Mouse (Mus musculus) limb, embryonic 15.5 days (tissue): ENCODE data around the gene Sh3bgrl3. TPM values are rescaled to one million over a fixed set of nuclear protein-coding genes. Genes with fewer than 3 reads are reported as not detected.
"Not testable (repeated sequence)": the region's sequence is repeated elsewhere in the genome, so short reads cannot be mapped to it uniquely, and the experiment has no call there.

ENCODE experiments used
- ATAC-seq: fragments of 200-750 bp; cut with Nextera tagmentation; 2 replicates; pipeline ENCODE4 v1.8.0; 2017; ENCODE audit warnings: low read depth, moderate TSS enrichment; ENCODE audit not compliant: insufficient number of reproducible peaks, low FRiP score, low TSS enrichment
- H3K27ac ChIP-seq: fragments of 300-500 bp; sonication (generic); 2 replicates; pipeline ENCODE4 v1.5.1; 2015; ENCODE audit warnings: moderate library complexity, mild to moderate bottlenecking, inconsistent platforms
- H3K27me3 ChIP-seq: fragments of 300-500 bp; sonication (generic); 2 replicates; pipeline ENCODE4 v1.6.1; 2015; ENCODE audit warnings: inconsistent platforms
- H3K36me3 ChIP-seq: fragments of 300-500 bp; sonication (generic); 2 replicates; pipeline ENCODE4 v1.6.1; 2015; ENCODE audit warnings: inconsistent platforms
- H3K4me1 ChIP-seq: fragments of 300-500 bp; sonication (generic); 2 replicates; pipeline ENCODE4 v1.6.1; 2015; ENCODE audit warnings: inconsistent platforms
- H3K4me2 ChIP-seq: fragments of 300-500 bp; sonication (generic); 2 replicates; pipeline ENCODE4 v1.6.1; 2015; ENCODE audit warnings: mild to moderate bottlenecking, inconsistent platforms
- H3K4me3 ChIP-seq: fragments of 300-500 bp; sonication (generic); 2 replicates; pipeline ENCODE4 v1.5.1; 2015; ENCODE audit warnings: mild to moderate bottlenecking, inconsistent platforms
- H3K9ac ChIP-seq: fragments of 300-500 bp; sonication (generic); 2 replicates; pipeline ENCODE4 v1.6.1; 2015; ENCODE audit warnings: inconsistent platforms
- H3K9me3 ChIP-seq: fragments of 300-500 bp; sonication (generic); 2 replicates; pipeline ENCODE4 v1.6.1; 2016; ENCODE audit warnings: inconsistent platforms
- WGBS: fragments of 180-500 bp; shearing (Covaris S2); methylation state at CpG from one replicate; pipeline ENCODE4 v1.1.7; 2015; 5-methylcytosine and 5-hydroxymethylcytosine counted together
- polyA plus RNA-seq: library from polyadenylated mRNA; unstranded; fragments of >200 nt; fragmentation: Nextera tagmentation; extraction: Ambion mirVana; gene quantifications from 2 replicates; pipeline ENCODE4 v1.2.1, GENCODE M21; 2015

The Sh3bgrl3 gene
- 476 and 496 TPM in 2 replicates for polyA plus RNA-seq

DNA sequence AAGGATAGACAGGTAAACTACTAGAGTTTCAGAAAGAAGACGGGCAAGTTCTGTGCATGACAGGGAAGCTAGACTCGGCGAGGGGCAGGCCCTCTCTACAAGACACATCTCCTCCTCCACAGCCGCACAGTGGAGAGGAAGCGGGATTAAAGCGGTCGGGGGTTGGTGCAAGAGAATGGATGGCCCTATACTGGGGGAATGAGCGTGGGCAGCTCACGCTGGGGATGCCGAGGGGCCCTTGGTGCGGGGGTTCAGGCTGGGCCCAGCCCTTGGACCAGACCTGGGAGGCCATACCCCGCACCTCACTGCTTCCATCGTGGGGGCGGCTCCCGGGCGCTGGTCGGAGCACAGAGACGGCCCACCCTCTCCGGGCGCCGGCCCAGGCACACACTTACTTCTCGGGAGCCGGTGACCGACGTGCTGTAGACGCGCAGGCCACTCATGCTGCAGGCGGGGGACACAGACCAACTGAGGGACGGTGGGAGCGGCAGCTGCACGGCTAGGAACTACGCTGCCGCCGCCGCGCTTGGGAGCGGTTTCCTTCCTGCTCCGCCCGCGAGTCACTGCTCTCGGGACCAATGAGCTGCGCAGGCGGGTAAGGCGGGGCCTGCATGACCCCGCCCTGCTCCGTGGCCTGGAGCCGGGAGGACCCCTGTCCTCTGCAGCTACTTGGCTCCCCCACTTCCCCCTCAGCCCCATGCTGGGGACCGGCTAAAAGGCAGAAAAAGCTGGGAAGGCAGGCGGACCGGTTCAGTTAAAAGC is at the start of gene Sh3bgrl3:
TSS of gene Sh3bgrl3 (minus strand) at position 569 of the 762 bp plus-strand sequence.
- no peaks in the 10 kb centered on the region for H3K27me3 ChIP-seq
- H3K4me3 ChIP-seq, result peak within 1 kb of the TSS; percentile 56
- H3K4me1 ChIP-seq, result peaks cover 37% of the 10 kb centered on the region
- under 1% methylated on average over 50 of the region's 50 CpGs for WGBS
- H3K27ac ChIP-seq, result peak within 1 kb of the TSS; percentile 95
- no peaks in the 10 kb centered on the region for H3K9me3 ChIP-seq
- H3K4me2 ChIP-seq, result peak within 1 kb of the TSS; percentile 83
- H3K9ac ChIP-seq, result peak within 1 kb of the TSS; percentile 50
- ATAC-seq, result peak; percentile 92
- 0 out of 2 replicates have a peak, but pooled peaks cover 10% of the 10 kb centered on the region for H3K36me3 ChIP-seq

GRCm38 (mm10) chr4:134172391-134172790 is 43.8 kb upstream of the Sh3bgrl3 start:
- WGBS, result 75% methylated on average over 3 of the region's 3 CpGs

GRCm38 (mm10) chr4:134166906-134167305 is 38.3 kb upstream of the Sh3bgrl3 start:
- H3K4me1 ChIP-seq, result no peaks in the 10 kb centered on the region
- H3K27me3 ChIP-seq, result no peaks in the 10 kb centered on the region
- H3K9ac ChIP-seq, result no peak overlapping the region
- no peak overlapping the region for H3K27ac ChIP-seq
- no peak overlapping the region for H3K4me3 ChIP-seq
- no peak for ATAC-seq
- no peaks in the 10 kb centered on the region for H3K9me3 ChIP-seq
- 90% methylated on average over 3 of the region's 3 CpGs for WGBS
- H3K4me2 ChIP-seq, result no peak overlapping the region
- peaks cover 6% of the 10 kb centered on the region; the same call in 1 of the 2 replicates for H3K36me3 ChIP-seq

More at GRCm38 (mm10) chr4:134172391-134172790, 43.8 kb upstream of the Sh3bgrl3 start:
- Histone ChIP-seq H3K9ac (no peak overlapping the region), H3K27me3 (no peaks in the 10 kb centered on the region), H3K9me3 (no peaks in the 10 kb centered on the region), H3K4me3 (no peak overlapping the region), H3K36me3 (peaks cover 6% of the 10 kb centered on the region; the same call in 1 of the 2 replicates), H3K4me2 (no peak overlapping the region), H3K27ac (no peak overlapping the region), H3K4me1 (no peaks in the 10 kb centered on the region)
- no peak for ATAC-seq

DNA sequence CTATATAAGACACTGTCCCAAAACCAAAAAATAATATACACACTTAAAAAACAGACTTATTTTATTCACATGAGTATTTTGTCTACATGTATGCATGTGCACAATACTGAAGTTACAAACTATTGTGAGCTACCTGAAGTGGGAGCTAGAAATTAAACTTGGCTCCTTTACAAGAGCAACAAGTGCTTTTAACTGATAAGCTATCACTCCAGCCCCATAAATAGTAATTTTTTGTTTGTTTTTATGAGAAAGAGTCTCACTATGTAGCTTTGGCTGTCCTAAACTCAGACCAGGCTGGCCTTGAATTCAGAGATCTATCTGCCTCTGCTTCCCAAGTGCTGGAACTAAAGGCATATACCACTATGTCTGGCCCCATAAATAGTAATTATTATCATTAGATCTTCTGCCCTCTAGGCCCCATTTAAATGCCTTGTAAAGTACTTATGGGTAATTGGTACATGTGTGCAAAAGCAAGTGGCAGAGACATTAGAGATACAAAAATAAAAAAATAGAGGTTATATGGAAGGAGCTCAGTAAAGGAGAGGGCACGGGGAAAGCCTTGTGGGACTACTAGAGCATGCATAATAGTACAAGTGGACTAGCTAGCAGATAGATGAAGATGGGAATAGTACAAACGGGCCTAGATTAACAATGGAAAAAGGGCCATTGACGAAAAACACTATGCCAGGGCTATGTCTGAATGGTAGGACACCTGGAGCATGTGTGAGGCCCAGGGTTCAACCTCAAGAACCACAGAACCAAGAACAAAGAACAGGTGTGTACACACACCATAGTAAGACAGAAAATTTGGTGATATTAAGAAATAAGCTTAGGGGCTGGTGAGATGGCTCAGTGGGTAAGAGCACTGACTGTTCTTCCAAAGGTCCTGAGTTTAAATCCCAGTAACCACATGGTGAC is 37.2 kb upstream of the Sh3bgrl3 start:
- H3K36me3 ChIP-seq, result no peaks in the 10 kb centered on the region
- H3K27ac ChIP-seq, result no peak overlapping the region
- no peaks in the 10 kb centered on the region for H3K4me1 ChIP-seq
- no peak overlapping the region for H3K9ac ChIP-seq
- H3K27me3 ChIP-seq, result no peaks in the 10 kb centered on the region
- ATAC-seq, result no peak
- 78% methylated on average over 3 of the region's 3 CpGs for WGBS
- no peaks in the 10 kb centered on the region for H3K9me3 ChIP-seq
- H3K4me3 ChIP-seq, result no peak overlapping the region
- H3K4me2 ChIP-seq, result no peak overlapping the region

GRCm38 (mm10) chr4:134165024-134165423 is 36.4 kb upstream of the Sh3bgrl3 start:
- no peak overlapping the region for H3K4me2 ChIP-seq
- WGBS, result 41% methylated on average over 6 of the region's 6 CpGs

DNA sequence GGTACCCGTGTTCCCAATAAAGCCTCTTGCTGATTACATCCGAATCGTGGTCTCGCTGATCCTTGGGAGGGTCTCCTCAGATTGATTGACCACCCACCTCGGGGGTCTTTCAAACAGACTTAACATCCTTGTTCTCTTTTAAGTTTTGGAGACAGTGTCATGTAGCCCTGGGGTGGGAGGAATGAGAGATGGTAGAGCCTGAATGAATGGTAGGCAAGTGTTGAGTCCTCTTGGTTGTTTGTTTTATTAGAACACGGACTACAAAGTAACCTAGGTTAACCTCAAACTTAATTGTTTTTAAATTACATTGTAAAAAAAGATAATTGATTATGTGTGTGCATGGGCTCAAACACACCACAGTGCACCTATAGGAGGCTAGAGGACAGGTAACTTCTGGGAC is 36.0 kb upstream of the Sh3bgrl3 start:
- Histone ChIP-seq H3K9ac (no peak overlapping the region), H3K27ac (0 out of 2 replicates have a peak overlapping the region, but pooled peaks have one; percentile 54), H3K36me3 (no peaks in the 10 kb centered on the region), H3K27me3 (no peaks in the 10 kb centered on the region), H3K4me3 (no peak overlapping the region), H3K4me1 (no peaks in the 10 kb centered on the region), H3K4me2 (no peak overlapping the region), H3K9me3 (no peaks in the 10 kb centered on the region)
- ATAC-seq, result no peak
- 86% methylated on average over 6 of the region's 6 CpGs for WGBS

More at GRCm38 (mm10) chr4:134165024-134165423, 36.4 kb upstream of the Sh3bgrl3 start:
- H3K9me3 ChIP-seq, result no peaks in the 10 kb centered on the region
- no peaks in the 10 kb centered on the region for H3K27me3 ChIP-seq
- ATAC-seq, result no peak
- peak overlapping the region; percentile 54; the same call in 1 of the 2 replicates for H3K27ac ChIP-seq
- H3K4me1 ChIP-seq, result no peaks in the 10 kb centered on the region
- no peaks in the 10 kb centered on the region for H3K36me3 ChIP-seq
- no peak overlapping the region for H3K4me3 ChIP-seq
- no peak overlapping the region for H3K9ac ChIP-seq

GRCm38 (mm10) chr4:134160071-134160470 is 31.5 kb upstream of the Sh3bgrl3 start:
- Histone ChIP-seq H3K4me3 (peak overlapping the region; percentile 50), H3K4me2 (peak overlapping the region; percentile 35), H3K9ac (0 out of 2 replicates have a peak overlapping the region, but pooled peaks have one; percentile 35)
- not testable (repeated sequence) for H3K36me3 ChIP-seq, ATAC-seq, H3K27ac ChIP-seq, H3K4me1 ChIP-seq, H3K9me3 ChIP-seq, H3K27me3 ChIP-seq
- WGBS, result 6% methylated on average over 30 of the region's 30 CpGs

- H3K4me2 ChIP-seq, result no peak overlapping the region
Observed at GRCm38 (mm10) chr4:134158774-134159173, 30.2 kb upstream of the Sh3bgrl3 start.

GRCm38 (mm10) chr4:134157558-134157957 is 29.0 kb upstream of the Sh3bgrl3 start:
- Histone ChIP-seq H3K4me1 (no peaks in the 10 kb centered on the region), H3K4me3 (no peak overlapping the region), H3K9me3 (no peaks in the 10 kb centered on the region), H3K27me3 (no peaks in the 10 kb centered on the region), H3K27ac (no peak overlapping the region), H3K9ac (no peak overlapping the region), H3K36me3 (peaks cover 18% of the 10 kb centered on the region), H3K4me2 (no peak overlapping the region)
- ATAC-seq, result no peak
- 92% methylated on average over 2 of the region's 2 CpGs for WGBS

More at GRCm38 (mm10) chr4:134158774-134159173, 30.2 kb upstream of the Sh3bgrl3 start:
- WGBS, result 71% methylated on average over 6 of the region's 6 CpGs
- no peak for ATAC-seq
- no peak overlapping the region for H3K4me3 ChIP-seq
- H3K27ac ChIP-seq, result no peak overlapping the region
- no peaks in the 10 kb centered on the region for H3K27me3 ChIP-seq
- H3K36me3 ChIP-seq, result peaks cover 7% of the 10 kb centered on the region; the same call in 1 of the 2 replicates
- H3K4me1 ChIP-seq, result no peaks in the 10 kb centered on the region
- H3K9ac ChIP-seq, result no peak overlapping the region
- no peaks in the 10 kb centered on the region for H3K9me3 ChIP-seq

- 38% methylated on average over 8 of the region's 8 CpGs for WGBS
- no peaks in the 10 kb centered on the region for H3K9me3 ChIP-seq
- H3K4me3 ChIP-seq, result no peak overlapping the region
- H3K36me3 ChIP-seq, result peaks cover 24% of the 10 kb centered on the region
- no peak overlapping the region for H3K9ac ChIP-seq
- H3K4me2 ChIP-seq, result no peak overlapping the region
- H3K4me1 ChIP-seq, result no peaks in the 10 kb centered on the region
- ATAC-seq, result no peak
- H3K27me3 ChIP-seq, result no peaks in the 10 kb centered on the region
- H3K27ac ChIP-seq, result no peak overlapping the region
Observed at GRCm38 (mm10) chr4:134156744-134157143, 28.2 kb upstream of the Sh3bgrl3 start.

DNA sequence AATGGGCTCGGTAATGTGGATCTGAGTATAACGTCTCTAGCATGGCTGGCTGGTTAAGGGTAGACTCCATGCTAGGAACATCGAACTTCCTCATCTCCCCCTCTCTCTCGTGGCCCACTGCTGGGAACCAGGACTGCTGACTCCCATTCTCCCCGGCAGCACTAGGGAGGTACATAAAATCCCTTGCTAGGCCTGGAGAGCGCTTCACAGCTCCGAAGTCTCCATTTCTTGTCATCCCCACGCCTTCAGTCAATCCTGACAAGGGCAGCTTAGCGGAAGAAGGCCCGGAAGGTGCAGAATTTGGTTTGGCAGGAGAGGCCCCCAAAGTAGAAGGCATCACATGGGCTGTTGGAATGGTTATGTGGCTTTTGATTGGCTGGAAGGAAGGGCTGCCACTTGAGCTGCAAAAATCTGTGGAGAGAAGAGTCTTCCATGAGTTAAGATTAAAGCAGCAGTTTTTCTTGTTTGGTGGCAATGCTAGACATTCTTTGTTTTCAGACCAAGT is 27.4 kb upstream of the Sh3bgrl3 start:
- 89% methylated on average over 10 of the region's 10 CpGs for WGBS
- H3K27me3 ChIP-seq, result no peaks in the 10 kb centered on the region
- H3K36me3 ChIP-seq, result peaks cover 32% of the 10 kb centered on the region
- no peak overlapping the region for H3K4me3 ChIP-seq
- ATAC-seq, result no peak
- H3K27ac ChIP-seq, result no peak overlapping the region
- H3K9ac ChIP-seq, result no peak overlapping the region
- no peaks in the 10 kb centered on the region for H3K9me3 ChIP-seq
- H3K4me2 ChIP-seq, result no peak overlapping the region
- H3K4me1 ChIP-seq, result no peaks in the 10 kb centered on the region
